Mouse (Mus musculus): ENCODE measurements around the gene Dcpp2. TPM values are rescaled to one million over a fixed set of nuclear protein-coding genes. Genes with fewer than 3 reads are reported as not detected.
"Not testable (repeated sequence)": the region's sequence is repeated elsewhere in the genome, so short reads cannot be mapped to it uniquely, and the experiment has no call there.

Gene Dcpp2
- total and polyA plus RNA-seq, 2 experiments from 2014 or later = not detected

DNA sequence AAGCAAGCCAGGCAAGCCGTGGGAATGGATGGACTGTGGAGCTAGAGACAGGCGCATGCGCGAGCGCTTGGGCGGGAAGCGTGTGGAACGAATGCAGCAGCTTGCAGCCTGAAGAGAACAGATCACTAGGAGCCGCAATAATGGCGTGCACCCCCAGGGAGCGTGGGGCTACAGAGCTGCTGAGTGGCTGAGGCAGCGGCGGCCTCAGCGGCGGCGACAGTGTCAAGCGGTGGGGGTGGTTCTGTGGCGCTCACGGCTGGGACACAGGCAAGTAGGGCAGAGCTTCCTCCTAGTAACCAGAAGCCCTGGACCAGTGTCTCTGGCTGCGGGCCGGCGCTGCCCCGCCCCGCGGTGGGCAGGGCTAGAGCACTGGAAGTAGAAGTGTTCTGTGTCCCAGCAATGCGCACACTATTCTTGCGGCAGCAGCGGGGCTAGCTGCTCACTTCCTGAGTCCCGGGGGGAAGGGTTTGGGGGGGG is 43.9 kb downstream of the Dcpp2 start:
- 1% methylated on average over 25 of the region's 29 CpGs for WGBS
- Histone ChIP-seq H3K4me3 (ENCODE audit: low read depth, low read length) (peak overlapping the region; percentile 51), H3K27me3 (ENCODE audit: insufficient read depth, low read length) (no peaks in the 10 kb centered on the region), H3K4me1 (ENCODE audit: insufficient read depth, low read length) (no peaks in the 10 kb centered on the region), H3K27ac (ENCODE audit: low read depth, low read length) (peak overlapping the region; percentile 87), H3K36me3 (ENCODE audit: insufficient read depth, low read length) (no peaks in the 10 kb centered on the region), H3K9me3 (ENCODE audit: low read length) (no peaks in the 10 kb centered on the region), H3K4me2 (ENCODE audit: low read depth, low read length, poor library complexity, severe bottlenecking) (peak overlapping the region; percentile 80), H3K9ac (replicated peaks; ENCODE audit: low read length, poor library complexity, severe bottlenecking) (peak overlapping the region; percentile 64)
- peak; percentile 48 for TF ChIP-seq CTCF (IDR thresholded peaks at IDR 0.05)
- DNase-seq (ENCODE audit: low spot score) = peak; percentile 95
- peak; percentile 96 for ATAC-seq (ENCODE audit: low FRiP score)

DNA sequence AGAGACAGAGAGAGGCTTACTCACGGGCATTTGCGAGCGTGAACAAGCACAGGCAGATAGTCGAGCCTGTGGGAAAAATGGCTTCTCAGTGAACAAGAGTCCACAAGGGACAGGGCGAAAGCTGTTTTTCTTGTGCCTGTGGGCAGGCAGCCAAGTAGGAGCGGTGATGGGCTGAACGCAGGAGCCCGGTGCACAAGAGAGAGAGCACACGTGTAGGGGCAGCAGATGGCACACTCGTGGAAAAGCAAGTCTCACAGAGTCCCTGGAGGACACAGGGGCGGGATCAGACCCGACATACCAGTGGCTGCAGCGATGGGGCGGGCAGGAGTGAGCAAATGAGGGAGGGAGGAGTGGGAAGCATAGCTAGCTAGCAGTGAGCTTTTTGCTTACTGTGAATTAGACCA is 44.4 kb downstream of the Dcpp2 start:
- Histone ChIP-seq H3K9me3 (ENCODE audit: low read length) (no peaks in the 10 kb centered on the region), H3K4me1 (ENCODE audit: insufficient read depth, low read length) (no peaks in the 10 kb centered on the region), H3K36me3 (ENCODE audit: insufficient read depth, low read length) (no peaks in the 10 kb centered on the region), H3K27ac (ENCODE audit: low read depth, low read length) (peak overlapping the region; percentile 87), H3K9ac (replicated peaks; ENCODE audit: low read length, poor library complexity, severe bottlenecking) (peak overlapping the region; percentile 64), H3K4me3 (ENCODE audit: low read depth, low read length) (peak overlapping the region; percentile 51), H3K4me2 (ENCODE audit: low read depth, low read length, poor library complexity, severe bottlenecking) (peak overlapping the region; percentile 80), H3K27me3 (ENCODE audit: insufficient read depth, low read length) (no peaks in the 10 kb centered on the region)
- ATAC-seq (ENCODE audit: low FRiP score) (peak; percentile 87), DNase-seq (ENCODE audit: low spot score) (peak; percentile 92)
- peak; percentile 26; the same call in 1 of the 2 replicates for TF ChIP-seq CTCF (IDR thresholded peaks at IDR 0.05)
- WGBS = 0% methylated on average over 14 of the region's 14 CpGs

DNA sequence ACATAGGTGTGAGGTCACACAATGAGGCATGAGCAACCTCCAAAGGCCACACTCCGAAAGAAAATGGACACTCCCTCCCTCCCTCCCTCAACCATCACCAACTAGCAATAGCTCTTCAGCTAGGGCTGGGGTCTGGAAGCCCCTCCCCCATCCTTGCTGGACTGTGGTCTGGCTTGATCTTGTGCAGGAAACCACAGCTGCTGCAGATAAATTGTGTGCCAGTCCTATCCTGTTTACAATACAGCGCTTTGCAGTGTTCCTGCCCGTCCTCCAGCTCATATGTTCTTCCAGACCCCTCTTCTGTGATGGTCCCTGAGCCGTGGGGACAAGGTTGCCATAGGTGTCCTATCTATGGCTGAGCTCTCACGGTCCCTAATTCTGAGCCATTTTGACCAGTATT is 50.5 kb downstream of the Dcpp2 start:
- H3K9ac ChIP-seq (replicated peaks; ENCODE audit: low read length, poor library complexity, severe bottlenecking) = no peak overlapping the region
- 80% methylated on average over 5 of the region's 5 CpGs for WGBS
- no peak for DNase-seq (ENCODE audit: low spot score)

DNA sequence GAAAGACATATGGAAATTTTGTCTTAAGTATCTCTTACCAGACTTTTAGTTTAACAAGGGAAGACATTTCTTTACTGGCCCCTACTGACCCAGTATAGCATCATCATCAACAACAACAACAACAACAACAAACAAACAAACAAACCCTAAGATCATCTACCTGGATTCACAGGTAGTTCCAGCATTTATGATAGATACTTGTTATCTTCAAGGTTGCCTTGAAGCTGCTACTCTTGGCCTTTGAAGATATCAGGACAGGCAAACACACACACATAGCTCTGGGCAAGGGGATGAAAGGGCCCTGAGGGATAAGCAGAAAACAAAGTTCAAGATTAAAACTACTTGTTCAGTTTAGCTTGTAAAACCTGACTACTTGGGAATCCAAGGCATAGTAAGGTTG is 60.7 kb downstream of the Dcpp2 start, which contains the start of gene Sbp:
TSS of gene Sbp (plus strand) at position 301 of the 400 bp plus-strand sequence.
- DNase-seq (ENCODE audit: low spot score) = no peak
- Histone ChIP-seq H3K36me3 (ENCODE audit: insufficient read depth, low read length) (no peaks in the 10 kb centered on the region), H3K4me3 (ENCODE audit: low read depth, low read length) (no peak within 1 kb of the TSS), H3K4me2 (ENCODE audit: low read depth, low read length, poor library complexity, severe bottlenecking) (no peak within 1 kb of the TSS), H3K27ac (ENCODE audit: low read depth, low read length) (no peak within 1 kb of the TSS), H3K27me3 (ENCODE audit: insufficient read depth, low read length) (no peaks in the 10 kb centered on the region), H3K9ac (replicated peaks; ENCODE audit: low read length, poor library complexity, severe bottlenecking) (no peak within 1 kb of the TSS), H3K4me1 (ENCODE audit: insufficient read depth, low read length) (no peaks in the 10 kb centered on the region), H3K9me3 (ENCODE audit: low read length) (no peaks in the 10 kb centered on the region)
- no peak for TF ChIP-seq CTCF (IDR thresholded peaks at IDR 0.05)
- ATAC-seq (ENCODE audit: low FRiP score) = no peak

More for the DNA sequence above, 50.5 kb downstream of the Dcpp2 start:
- Histone ChIP-seq H3K36me3 (ENCODE audit: insufficient read depth, low read length) (no peaks in the 10 kb centered on the region), H3K4me3 (ENCODE audit: low read depth, low read length) (no peak overlapping the region), H3K9me3 (ENCODE audit: low read length) (no peaks in the 10 kb centered on the region), H3K27me3 (ENCODE audit: insufficient read depth, low read length) (no peaks in the 10 kb centered on the region), H3K27ac (ENCODE audit: low read depth, low read length) (no peak overlapping the region), H3K4me1 (ENCODE audit: insufficient read depth, low read length) (no peaks in the 10 kb centered on the region), H3K4me2 (ENCODE audit: low read depth, low read length, poor library complexity, severe bottlenecking) (no peak overlapping the region)
- no peak for ATAC-seq (ENCODE audit: low FRiP score)
- no peak for TF ChIP-seq CTCF (IDR thresholded peaks at IDR 0.05)

DNA sequence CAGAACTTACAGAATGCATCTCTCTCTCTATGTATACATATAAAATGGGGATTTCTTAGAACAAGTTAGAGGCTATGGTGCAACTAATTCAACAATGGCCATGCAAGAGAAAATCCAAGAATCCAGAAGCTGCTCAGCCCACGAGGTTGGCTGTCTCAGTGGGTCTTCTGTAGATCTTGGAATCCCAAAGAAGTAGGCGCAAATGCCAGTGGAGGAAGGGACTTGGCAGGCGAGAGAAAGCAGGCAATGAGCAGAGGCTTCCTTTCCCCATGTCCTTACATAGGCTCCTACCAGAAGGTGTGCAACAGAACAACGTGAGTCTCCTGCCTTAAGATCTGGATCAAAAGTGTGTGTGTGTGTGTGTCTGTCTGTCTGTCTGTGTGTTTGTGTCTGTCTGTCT is 66.8 kb downstream of the Dcpp2 start:
- ATAC-seq (ENCODE audit: low FRiP score); H3K27me3 ChIP-seq (ENCODE audit: insufficient read depth, low read length); H3K4me2 ChIP-seq (ENCODE audit: low read depth, low read length, poor library complexity, severe bottlenecking); DNase-seq (ENCODE audit: low spot score); H3K9me3 ChIP-seq (ENCODE audit: low read length); H3K9ac ChIP-seq (replicated peaks; ENCODE audit: low read length, poor library complexity, severe bottlenecking); H3K27ac ChIP-seq (ENCODE audit: low read depth, low read length); H3K4me1 ChIP-seq (ENCODE audit: insufficient read depth, low read length); H3K36me3 ChIP-seq (ENCODE audit: insufficient read depth, low read length); H3K4me3 ChIP-seq (ENCODE audit: low read depth, low read length): not testable (repeated sequence)
- 81% methylated on average over 4 of the region's 4 CpGs for WGBS

DNA sequence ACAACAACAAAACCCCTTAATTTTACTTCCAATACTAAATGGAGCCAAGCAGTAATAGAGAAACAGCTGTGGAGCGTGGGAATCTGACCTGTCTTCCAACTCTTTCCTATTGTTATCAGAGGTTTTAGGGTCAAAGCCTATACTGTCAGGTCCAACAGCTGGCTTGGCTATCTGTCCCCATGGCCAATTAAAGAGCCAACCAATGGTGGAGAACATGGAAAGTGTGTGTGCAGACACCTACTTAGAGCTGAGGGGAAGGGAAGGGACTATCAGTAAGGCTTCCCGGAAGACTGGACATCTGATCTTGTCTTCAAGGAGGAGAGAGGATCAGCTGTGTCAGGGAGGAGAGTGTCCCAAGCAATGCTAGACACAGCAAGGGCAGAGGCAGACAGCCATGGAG is 68.4 kb downstream of the Dcpp2 start:
- Histone ChIP-seq H3K4me1 (ENCODE audit: insufficient read depth, low read length) (no peaks in the 10 kb centered on the region), H3K9me3 (ENCODE audit: low read length) (no peaks in the 10 kb centered on the region), H3K9ac (replicated peaks; ENCODE audit: low read length, poor library complexity, severe bottlenecking) (no peak overlapping the region), H3K4me3 (ENCODE audit: low read depth, low read length) (no peak overlapping the region), H3K27me3 (ENCODE audit: insufficient read depth, low read length) (no peaks in the 10 kb centered on the region), H3K36me3 (ENCODE audit: insufficient read depth, low read length) (no peaks in the 10 kb centered on the region), H3K27ac (ENCODE audit: low read depth, low read length) (no peak overlapping the region), H3K4me2 (ENCODE audit: low read depth, low read length, poor library complexity, severe bottlenecking) (no peak overlapping the region)
- ATAC-seq (ENCODE audit: low FRiP score) (no peak), DNase-seq (ENCODE audit: low spot score) (no peak)
- no peak for TF ChIP-seq CTCF (IDR thresholded peaks at IDR 0.05)
- WGBS = 90% methylated on average over 2 of the region's 2 CpGs

Other genes with a start within 250 kb of the Dcpp2 start
- gene Mmp25, start 235.6 kb upstream of the Dcpp2 start, total RNA-seq (2014; rRNA removed) = 0.33 and 0.66 TPM in 2 replicates
- gene Mmp25, start 235.6 kb upstream of the Dcpp2 start, polyA plus RNA-seq (2015; fragmentation: Nextera tagmentation; extraction: Ambion mirVana) = 0.98 and 1.0 TPM in 2 replicates
- gene Bicdl2, start 220.4 kb upstream of the Dcpp2 start, total RNA-seq (2014; rRNA removed) = not detected in 2 replicates
- 0.10 TPM in 1 of 2 replicates, not detected in the other for gene Bicdl2, start 220.4 kb upstream of the Dcpp2 start, polyA plus RNA-seq (2015; fragmentation: Nextera tagmentation; extraction: Ambion mirVana)
- 87.3 and 194 TPM in 2 replicates for gene Hcfc1r1, start 207.3 kb upstream of the Dcpp2 start, total RNA-seq (2014; rRNA removed)
- 210 and 212 TPM in 2 replicates for gene Hcfc1r1, start 207.3 kb upstream of the Dcpp2 start, polyA plus RNA-seq (2015; fragmentation: Nextera tagmentation; extraction: Ambion mirVana)
- gene Thoc6, start 207.0 kb upstream of the Dcpp2 start, total RNA-seq (2014; rRNA removed) = 16.7 and 21.5 TPM in 2 replicates
- 21.1 and 23.2 TPM in 2 replicates for gene Thoc6, start 207.0 kb upstream of the Dcpp2 start, polyA plus RNA-seq (2015; fragmentation: Nextera tagmentation; extraction: Ambion mirVana)
- 3.9 and 4.2 TPM in 2 replicates for gene Tnfrsf12a, start 203.4 kb upstream of the Dcpp2 start, total RNA-seq (2014; rRNA removed)
- gene Tnfrsf12a, start 203.4 kb upstream of the Dcpp2 start, polyA plus RNA-seq (2015; fragmentation: Nextera tagmentation; extraction: Ambion mirVana) = 3.3 TPM in 2 replicates
- 0.60 and 0.99 TPM in 2 replicates for gene Cldn6, start 201.6 kb upstream of the Dcpp2 start, total RNA-seq (2014; rRNA removed)
- gene Cldn6, start 201.6 kb upstream of the Dcpp2 start, polyA plus RNA-seq (2015; fragmentation: Nextera tagmentation; extraction: Ambion mirVana) = 0.31 and 0.56 TPM in 2 replicates
- gene Cldn9, start 196.9 kb upstream of the Dcpp2 start, total RNA-seq (2014; rRNA removed) = 0.19 and 0.55 TPM in 2 replicates
- gene Cldn9, start 196.9 kb upstream of the Dcpp2 start, polyA plus RNA-seq (2015; fragmentation: Nextera tagmentation; extraction: Ambion mirVana) = 0.25 TPM in 1 of 2 replicates, not detected in the other
- gene 1520401A03Rik, start 158.1 kb upstream of the Dcpp2 start, total RNA-seq (2014; rRNA removed) = 0.19 TPM in 1 of 2 replicates, not detected in the other
- gene 1520401A03Rik, start 158.1 kb upstream of the Dcpp2 start, polyA plus RNA-seq (2015; fragmentation: Nextera tagmentation; extraction: Ambion mirVana) = 0.15 TPM in 1 of 2 replicates, not detected in the other
- 18.3 and 18.4 TPM in 2 replicates for gene Pkmyt1, start 154.5 kb upstream of the Dcpp2 start, total RNA-seq (2014; rRNA removed)
- 18.0 and 18.3 TPM in 2 replicates for gene Pkmyt1, start 154.5 kb upstream of the Dcpp2 start, polyA plus RNA-seq (2015; fragmentation: Nextera tagmentation; extraction: Ambion mirVana)
- 83.6 and 103 TPM in 2 replicates for gene Paqr4, start 140.0 kb upstream of the Dcpp2 start, total RNA-seq (2014; rRNA removed)
- 66.0 and 73.8 TPM in 2 replicates for gene Paqr4, start 140.0 kb upstream of the Dcpp2 start, polyA plus RNA-seq (2015; fragmentation: Nextera tagmentation; extraction: Ambion mirVana)
- 0.38 and 2.5 TPM in 2 replicates for gene Kremen2, start 135.0 kb upstream of the Dcpp2 start, total RNA-seq (2014; rRNA removed)
- 1.3 TPM in 2 replicates for gene Kremen2, start 135.0 kb upstream of the Dcpp2 start, polyA plus RNA-seq (2015; fragmentation: Nextera tagmentation; extraction: Ambion mirVana)
- 248 and 253 TPM in 2 replicates for gene Flywch1, start 109.3 kb upstream of the Dcpp2 start, total RNA-seq (2014; rRNA removed)
- 188 TPM in 2 replicates for gene Flywch1, start 109.3 kb upstream of the Dcpp2 start, polyA plus RNA-seq (2015; fragmentation: Nextera tagmentation; extraction: Ambion mirVana)
- 94.8 and 96.5 TPM in 2 replicates for gene Flywch2, start 94.8 kb upstream of the Dcpp2 start, total RNA-seq (2014; rRNA removed)
- gene Flywch2, start 94.8 kb upstream of the Dcpp2 start, polyA plus RNA-seq (2015; fragmentation: Nextera tagmentation; extraction: Ambion mirVana) = 128 and 133 TPM in 2 replicates
- 162 and 196 TPM in 2 replicates for gene Srrm2, start 90.3 kb upstream of the Dcpp2 start, total RNA-seq (2014; rRNA removed)
- gene Srrm2, start 90.3 kb upstream of the Dcpp2 start, polyA plus RNA-seq (2015; fragmentation: Nextera tagmentation; extraction: Ambion mirVana) = 351 and 443 TPM in 2 replicates
- 1,027 and 1,129 TPM in 2 replicates for gene Elob, start 51.7 kb upstream of the Dcpp2 start, total RNA-seq (2014; rRNA removed)
- gene Elob, start 51.7 kb upstream of the Dcpp2 start, polyA plus RNA-seq (2015; fragmentation: Nextera tagmentation; extraction: Ambion mirVana) = 1,525 and 1,526 TPM in 2 replicates
- gene Prss33, start 44.8 kb upstream of the Dcpp2 start, total RNA-seq (2014; rRNA removed) = not detected in 2 replicates
- 0.17 TPM in 1 of 2 replicates, not detected in the other for gene Prss33, start 44.8 kb upstream of the Dcpp2 start, polyA plus RNA-seq (2015; fragmentation: Nextera tagmentation; extraction: Ambion mirVana)
- not detected in 2 replicates for gene Prss32, start 37.0 kb upstream of the Dcpp2 start, total RNA-seq (2014; rRNA removed)
- gene Prss32, start 37.0 kb upstream of the Dcpp2 start, polyA plus RNA-seq (2015; fragmentation: Nextera tagmentation; extraction: Ambion mirVana) = 0.23 and 0.60 TPM in 2 replicates
- gene Prss41, start 36.7 kb upstream of the Dcpp2 start, total RNA-seq (2014; rRNA removed) = 0.11 and 1.8 TPM in 2 replicates
- gene Prss41, start 36.7 kb upstream of the Dcpp2 start, polyA plus RNA-seq (2015; fragmentation: Nextera tagmentation; extraction: Ambion mirVana) = 1.3 and 2.2 TPM in 2 replicates
- not detected in 2 replicates for gene Prss21, start 12.8 kb upstream of the Dcpp2 start, total RNA-seq (2014; rRNA removed)
- gene Prss21, start 12.8 kb upstream of the Dcpp2 start, polyA plus RNA-seq (2015; fragmentation: Nextera tagmentation; extraction: Ambion mirVana) = not detected in 2 replicates
- 2.0 TPM in 1 of 2 replicates, not detected in the other for gene Dcpp1, start within 50 bp of the Dcpp2 start, total RNA-seq (2014; rRNA removed)
- not detected in 2 replicates for gene Dcpp1, start within 50 bp of the Dcpp2 start, polyA plus RNA-seq (2015; fragmentation: Nextera tagmentation; extraction: Ambion mirVana)
- not detected in 2 replicates for gene Dcpp3, start 36.6 kb downstream of the Dcpp2 start, total RNA-seq (2014; rRNA removed)
- not detected in 2 replicates for gene Dcpp3, start 36.6 kb downstream of the Dcpp2 start, polyA plus RNA-seq (2015; fragmentation: Nextera tagmentation; extraction: Ambion mirVana)
- gene Sbp, start 60.8 kb downstream of the Dcpp2 start, total RNA-seq (2014; rRNA removed) = not detected in 2 replicates
- not detected in 2 replicates for gene Sbp, start 60.8 kb downstream of the Dcpp2 start, polyA plus RNA-seq (2015; fragmentation: Nextera tagmentation; extraction: Ambion mirVana)
- gene Sbpl, start 74.4 kb downstream of the Dcpp2 start, total RNA-seq (2014; rRNA removed) = not detected in 2 replicates
- not detected in 2 replicates for gene Sbpl, start 74.4 kb downstream of the Dcpp2 start, polyA plus RNA-seq (2015; fragmentation: Nextera tagmentation; extraction: Ambion mirVana)
- gene Prss30, start 99.7 kb downstream of the Dcpp2 start, total RNA-seq (2014; rRNA removed) = 1.8 TPM in 1 of 2 replicates, not detected in the other
- 0.15 and 0.17 TPM in 2 replicates for gene Prss30, start 99.7 kb downstream of the Dcpp2 start, polyA plus RNA-seq (2015; fragmentation: Nextera tagmentation; extraction: Ambion mirVana)
- not detected in 2 replicates for gene Prss22, start 117.2 kb downstream of the Dcpp2 start, total RNA-seq (2014; rRNA removed)
- 0.17 TPM in 1 of 2 replicates, not detected in the other for gene Prss22, start 117.2 kb downstream of the Dcpp2 start, polyA plus RNA-seq (2015; fragmentation: Nextera tagmentation; extraction: Ambion mirVana)
- not detected in 2 replicates for gene Prss27, start 157.3 kb downstream of the Dcpp2 start, total RNA-seq (2014; rRNA removed)
- gene Prss27, start 157.3 kb downstream of the Dcpp2 start, polyA plus RNA-seq (2015; fragmentation: Nextera tagmentation; extraction: Ambion mirVana) = not detected in 2 replicates
- 92.0 and 99.8 TPM in 2 replicates for gene Kctd5, start 192.6 kb downstream of the Dcpp2 start, total RNA-seq (2014; rRNA removed)
- gene Kctd5, start 192.6 kb downstream of the Dcpp2 start, polyA plus RNA-seq (2015; fragmentation: Nextera tagmentation; extraction: Ambion mirVana) = 80.2 and 81.3 TPM in 2 replicates

Data from midbrain, postnatal 0 days (tissue).